Mouse (Mus musculus): ENCODE measurements around the gene Mrpl55. TPM values are rescaled to one million over a fixed set of nuclear protein-coding genes. Genes with fewer than 3 reads are reported as not detected.

Gene Mrpl55
- polyA plus RNA-seq, 1 experiment from 2014 or later = 82.8 TPM

- Histone ChIP-seq H3K27me3 (replicated peaks) (peaks cover 88% of the 10 kb centered on the region), H3K4me2 (no peak overlapping the region), H3K4me1 (peaks cover 7% of the 10 kb centered on the region; the same call in 1 of the 2 replicates), H3K9me3 (replicated peaks) (no peaks in the 10 kb centered on the region), H3K27ac (no peak overlapping the region), H3K4me3 (no peak overlapping the region), H3K36me3 (no peaks in the 10 kb centered on the region), H3K9ac (no peak overlapping the region)
- 7% methylated on average over 15 of the region's 15 CpGs for WGBS (ENCODE audit: insufficient replicate concordance)
- peak; percentile 78 for ATAC-seq
Observed at GRCm38 (mm10) chr11:59238525-59239427, 36.5 kb downstream of the Mrpl55 start.

DNA sequence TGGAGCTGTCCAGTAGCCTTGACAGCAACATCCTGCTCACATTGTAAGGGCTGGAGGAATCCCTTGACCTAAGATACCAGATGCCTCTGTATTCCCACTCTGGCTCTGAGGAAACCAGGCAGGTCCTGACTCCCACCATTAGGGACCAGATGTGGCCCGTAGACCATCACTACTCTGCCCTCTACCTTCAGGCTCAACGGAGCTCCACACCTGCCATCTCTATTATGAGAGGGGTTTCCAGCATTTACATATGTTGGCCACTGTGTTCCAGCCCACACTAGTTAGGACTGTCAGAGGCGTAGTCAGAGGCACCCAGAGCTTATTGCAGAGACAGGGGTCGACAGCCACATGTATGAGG lies 37.1 kb downstream of the Mrpl55 start:
- Histone ChIP-seq H3K4me1 (peaks cover 7% of the 10 kb centered on the region; the same call in 1 of the 2 replicates), H3K27me3 (replicated peaks) (peaks cover 89% of the 10 kb centered on the region), H3K4me3 (no peak overlapping the region), H3K4me2 (no peak overlapping the region), H3K27ac (no peak overlapping the region), H3K36me3 (no peaks in the 10 kb centered on the region), H3K9ac (no peak overlapping the region), H3K9me3 (replicated peaks) (no peaks in the 10 kb centered on the region)
- 47% methylated on average over 4 of the region's 4 CpGs for WGBS (ENCODE audit: insufficient replicate concordance)
- no peak for ATAC-seq

GRCm38 (mm10) chr11:59239796-59240195 lies 37.5 kb downstream of the Mrpl55 start:
- Histone ChIP-seq H3K4me1 (peaks cover 7% of the 10 kb centered on the region; the same call in 1 of the 2 replicates), H3K27me3 (replicated peaks) (peaks cover 89% of the 10 kb centered on the region), H3K9ac (no peak overlapping the region), H3K4me2 (no peak overlapping the region), H3K27ac (no peak overlapping the region), H3K4me3 (no peak overlapping the region), H3K9me3 (replicated peaks) (no peaks in the 10 kb centered on the region), H3K36me3 (no peaks in the 10 kb centered on the region)
- ATAC-seq = no peak
- WGBS (ENCODE audit: insufficient replicate concordance) = 68% methylated on average over 4 of the region's 4 CpGs

DNA sequence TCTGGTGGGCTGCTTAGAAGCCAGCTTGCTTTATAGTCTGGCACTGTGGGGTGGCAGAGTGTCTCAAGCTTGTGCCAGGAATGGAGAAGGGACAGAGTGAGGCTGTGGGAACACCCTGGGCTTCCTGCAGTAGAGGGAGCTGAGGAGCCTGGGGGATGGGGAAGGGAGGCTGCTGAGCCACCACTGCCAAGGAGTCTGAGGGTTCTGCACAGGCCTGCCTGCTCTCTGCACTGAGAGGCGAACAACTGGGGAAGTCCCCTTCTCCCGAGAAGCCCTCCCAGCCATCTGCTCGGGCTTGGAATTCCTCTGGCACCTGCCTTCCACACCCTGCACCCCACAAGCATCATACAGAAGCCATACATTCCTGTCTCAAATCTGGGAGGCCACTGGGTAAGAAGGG lies 39.6 kb downstream of the Mrpl55 start:
- no peak overlapping the region for H3K4me3 ChIP-seq
- peaks cover 97% of the 10 kb centered on the region for H3K27me3 ChIP-seq (replicated peaks)
- H3K4me2 ChIP-seq = no peak overlapping the region
- WGBS (ENCODE audit: insufficient replicate concordance) = 23% methylated on average over 3 of the region's 3 CpGs
- peaks cover 7% of the 10 kb centered on the region; the same call in 1 of the 2 replicates for H3K4me1 ChIP-seq
- ATAC-seq = no peak
- H3K9ac ChIP-seq = no peak overlapping the region
- H3K36me3 ChIP-seq = no peaks in the 10 kb centered on the region
- no peak overlapping the region for H3K27ac ChIP-seq
- no peaks in the 10 kb centered on the region for H3K9me3 ChIP-seq (replicated peaks)

- H3K27ac ChIP-seq = no peak overlapping the region
- peaks cover 98% of the 10 kb centered on the region for H3K27me3 ChIP-seq (replicated peaks)
- H3K4me1 ChIP-seq = peaks cover 4% of the 10 kb centered on the region; the same call in 1 of the 2 replicates
- 18% methylated on average over 6 of the region's 6 CpGs for WGBS (ENCODE audit: insufficient replicate concordance)
- no peak overlapping the region for H3K9ac ChIP-seq
- no peak for ATAC-seq
- H3K36me3 ChIP-seq = no peaks in the 10 kb centered on the region
- H3K9me3 ChIP-seq (replicated peaks) = no peaks in the 10 kb centered on the region
- H3K4me3 ChIP-seq = no peak overlapping the region
- no peak overlapping the region for H3K4me2 ChIP-seq
Observed at GRCm38 (mm10) chr11:59243856-59244255, 41.6 kb downstream of the Mrpl55 start.

GRCm38 (mm10) chr11:59248101-59248500 lies 45.8 kb downstream of the Mrpl55 start:
- no peak for ATAC-seq
- 18% methylated on average over 10 of the region's 10 CpGs for WGBS (ENCODE audit: insufficient replicate concordance)
- Histone ChIP-seq H3K9me3 (replicated peaks) (no peaks in the 10 kb centered on the region), H3K4me1 (no peaks in the 10 kb centered on the region), H3K4me3 (no peak overlapping the region), H3K27me3 (replicated peaks) (peaks cover 98% of the 10 kb centered on the region), H3K4me2 (no peak overlapping the region), H3K9ac (no peak overlapping the region), H3K36me3 (no peaks in the 10 kb centered on the region), H3K27ac (no peak overlapping the region)

Other genes with a start within 250 kb of the Mrpl55 start
- 14.3 and 16.9 TPM in 2 replicates for gene Hist3h2a, start 247.8 kb upstream of the Mrpl55 start, polyA plus RNA-seq (2016; fragmentation: Nextera tagmentation; extraction: Ambion mirVana)
- gene Trim17, start 247.8 kb upstream of the Mrpl55 start, polyA plus RNA-seq (2016; fragmentation: Nextera tagmentation; extraction: Ambion mirVana) = 0.07 and 0.13 TPM in 2 replicates
- 11.2 and 11.5 TPM in 2 replicates for gene Trim11, start 224.4 kb upstream of the Mrpl55 start, polyA plus RNA-seq (2016; fragmentation: Nextera tagmentation; extraction: Ambion mirVana)
- 0.42 and 0.51 TPM in 2 replicates for gene Obscn, start 66.1 kb upstream of the Mrpl55 start, polyA plus RNA-seq (2016; fragmentation: Nextera tagmentation; extraction: Ambion mirVana)
- 14.2 and 14.5 TPM in 2 replicates for gene Iba57, start 38.7 kb upstream of the Mrpl55 start, polyA plus RNA-seq (2016; fragmentation: Nextera tagmentation; extraction: Ambion mirVana)
- 0.10 and 0.14 TPM in 2 replicates for gene Gjc2, start 19.3 kb upstream of the Mrpl55 start, polyA plus RNA-seq (2016; fragmentation: Nextera tagmentation; extraction: Ambion mirVana)
- gene Guk1, start 10.3 kb upstream of the Mrpl55 start, polyA plus RNA-seq (2016; fragmentation: Nextera tagmentation; extraction: Ambion mirVana) = 73.7 and 81.3 TPM in 2 replicates
- gene 2310033P09Rik, start 5.8 kb downstream of the Mrpl55 start, polyA plus RNA-seq (2016; fragmentation: Nextera tagmentation; extraction: Ambion mirVana) = 25.1 and 26.6 TPM in 2 replicates
- gene Arf1, start 25.8 kb downstream of the Mrpl55 start, polyA plus RNA-seq (2016; fragmentation: Nextera tagmentation; extraction: Ambion mirVana) = 341 TPM in 2 replicates
- gene Wnt3a, start 88.3 kb downstream of the Mrpl55 start, polyA plus RNA-seq (2016; fragmentation: Nextera tagmentation; extraction: Ambion mirVana) = 0.06 TPM in 1 of 2 replicates, not detected in the other
- gene Wnt9a, start 104.4 kb downstream of the Mrpl55 start, polyA plus RNA-seq (2016; fragmentation: Nextera tagmentation; extraction: Ambion mirVana) = 0.32 and 0.50 TPM in 2 replicates
- gene Prss38, start 173.2 kb downstream of the Mrpl55 start, polyA plus RNA-seq (2016; fragmentation: Nextera tagmentation; extraction: Ambion mirVana) = not detected in 2 replicates
- 7.5 and 7.7 TPM in 2 replicates for gene Jmjd4, start 247.6 kb downstream of the Mrpl55 start, polyA plus RNA-seq (2016; fragmentation: Nextera tagmentation; extraction: Ambion mirVana)
- 34.4 and 35.8 TPM in 2 replicates for gene Snap47, start 248.7 kb downstream of the Mrpl55 start, polyA plus RNA-seq (2016; fragmentation: Nextera tagmentation; extraction: Ambion mirVana)